Mouse (Mus musculus) mouse trophoblast stem cell (cell line): Measurements from ENCODE around the gene Tmem38a.

ENCODE experiments used
- in situ Hi-C, 2 experiments: fragments of 300-500 bp; cut with MseI, MboI; formaldehyde crosslinking; loops; 2 replicates in 1 of 2; 3 replicates in 1 of 2; pipeline ENCODE4 v1.15.1; 2025

Gene Tmem38a

GRCm38 (mm10) chr8:72571611-72572473 is at the start of gene Tmem38a:
Gene Tmem38a, plus strand, starts transcription at chr8:72572055.
- in situ Hi-C loops, result no loop called here

GRCm38 (mm10) chr8:72532103-72532502 is 39.8 kb upstream of the Tmem38a start:
- in situ Hi-C loops, result no loop called here

GRCm38 (mm10) chr8:72534888-72535287 is 37.0 kb upstream of the Tmem38a start:
- in situ Hi-C loops, result no loop called here

- in situ Hi-C loops, result no loop called here
These were observed 32.6 kb upstream of the Tmem38a start for GRCm38 (mm10) chr8:72539234-72539633.

GRCm38 (mm10) chr8:72547122-72547801 is 24.6 kb upstream of the Tmem38a start:
- in situ Hi-C loops, result no loop called here

DNA sequence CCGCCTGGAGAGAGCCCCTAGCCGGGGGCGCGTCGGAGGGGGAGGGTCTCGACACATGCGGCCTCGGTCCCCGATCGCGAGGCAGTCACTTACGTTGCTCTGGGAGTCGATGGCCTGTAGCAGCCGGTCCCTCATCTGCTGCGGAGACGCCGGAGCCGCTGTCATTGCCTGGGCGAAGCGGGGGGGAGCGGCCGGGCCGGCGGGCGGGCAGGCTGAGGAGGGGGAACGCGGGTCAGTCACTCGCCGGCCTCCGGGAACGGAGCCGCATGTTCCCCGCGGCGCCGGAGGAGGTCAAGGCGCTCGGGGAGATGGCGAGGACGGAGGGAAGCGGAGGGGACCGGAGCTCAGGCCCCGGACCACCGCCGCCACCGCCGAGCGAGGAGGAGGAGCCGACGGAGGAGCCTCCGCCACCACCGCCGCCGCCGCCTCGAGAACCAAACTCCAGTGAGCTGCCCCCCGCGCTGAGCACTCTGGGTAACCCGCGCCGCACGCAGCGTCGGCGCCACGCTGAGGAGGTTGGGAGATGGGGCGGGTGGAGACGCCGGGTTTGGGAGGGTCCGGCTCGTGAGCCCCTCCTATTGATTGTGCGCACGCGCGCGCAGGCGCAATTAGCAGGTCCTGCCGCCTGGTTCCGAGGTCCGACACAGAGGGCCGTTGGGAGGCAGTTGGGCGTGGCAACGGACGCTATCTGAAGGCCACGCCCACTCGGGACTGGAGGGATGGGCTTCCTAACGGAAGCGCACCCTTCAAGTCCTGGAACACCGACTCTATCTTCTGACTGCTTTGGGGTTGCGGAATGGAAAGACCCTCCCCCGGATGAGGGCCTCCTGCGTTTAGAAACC is 23.8 kb upstream of the Tmem38a start, which contains the start of gene Med26:
Med26 (minus strand) TSS at position 469 of the 842 bp plus-strand sequence.
- in situ Hi-C loops, result no loop called here

GRCm38 (mm10) chr8:72548644-72549313 is 23.1 kb upstream of the Tmem38a start:
- in situ Hi-C loops, result no loop called here

DNA sequence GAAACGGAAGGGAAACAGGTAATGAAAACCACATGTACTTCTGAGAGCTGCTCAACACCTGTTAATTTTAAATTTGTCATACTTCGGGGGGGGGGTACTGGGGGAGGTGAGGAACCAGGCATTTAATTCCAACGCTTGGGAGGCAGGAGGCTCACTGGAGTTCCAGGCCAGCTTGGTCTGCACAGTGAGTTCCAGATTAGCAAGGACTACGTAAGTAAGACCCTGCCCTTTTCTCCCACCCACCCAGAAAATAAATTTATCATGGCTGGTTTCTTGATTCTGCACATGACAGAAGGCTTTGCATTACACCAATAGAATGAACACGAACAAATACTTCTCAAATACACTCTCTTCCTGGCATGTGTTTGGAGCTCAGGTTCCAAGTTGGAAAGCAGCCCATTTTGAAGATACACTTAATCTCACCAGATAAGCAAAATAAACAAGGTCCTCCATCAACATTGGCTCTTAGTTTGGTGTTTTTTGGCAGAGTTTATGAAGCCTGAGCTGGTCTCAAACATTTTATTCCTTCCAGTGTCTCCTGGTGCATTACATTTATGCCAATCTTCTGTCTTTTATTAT is 22.5 kb upstream of the Tmem38a start:
- in situ Hi-C loops, result no loop called here

DNA sequence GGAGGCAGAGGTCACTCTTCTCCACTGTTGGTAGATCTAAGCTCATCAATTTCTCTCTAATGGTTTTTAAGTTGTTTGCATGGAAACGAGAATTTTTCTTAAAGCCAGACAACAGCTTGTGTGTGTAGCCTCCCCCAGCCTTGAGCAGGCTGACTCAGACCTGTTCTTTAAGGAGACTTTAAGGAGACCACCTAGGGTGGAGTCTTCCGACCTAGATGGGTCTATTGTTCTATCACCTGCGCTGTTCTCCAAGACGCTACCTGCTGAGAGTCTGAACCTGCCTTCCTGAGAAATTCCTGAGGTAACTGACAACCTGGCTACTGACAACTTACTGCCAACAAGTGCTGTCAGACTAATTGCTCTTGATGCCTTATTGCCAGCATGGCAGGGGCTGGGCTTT is 16.1 kb upstream of the Tmem38a start:
- in situ Hi-C loops, result no loop called here

DNA sequence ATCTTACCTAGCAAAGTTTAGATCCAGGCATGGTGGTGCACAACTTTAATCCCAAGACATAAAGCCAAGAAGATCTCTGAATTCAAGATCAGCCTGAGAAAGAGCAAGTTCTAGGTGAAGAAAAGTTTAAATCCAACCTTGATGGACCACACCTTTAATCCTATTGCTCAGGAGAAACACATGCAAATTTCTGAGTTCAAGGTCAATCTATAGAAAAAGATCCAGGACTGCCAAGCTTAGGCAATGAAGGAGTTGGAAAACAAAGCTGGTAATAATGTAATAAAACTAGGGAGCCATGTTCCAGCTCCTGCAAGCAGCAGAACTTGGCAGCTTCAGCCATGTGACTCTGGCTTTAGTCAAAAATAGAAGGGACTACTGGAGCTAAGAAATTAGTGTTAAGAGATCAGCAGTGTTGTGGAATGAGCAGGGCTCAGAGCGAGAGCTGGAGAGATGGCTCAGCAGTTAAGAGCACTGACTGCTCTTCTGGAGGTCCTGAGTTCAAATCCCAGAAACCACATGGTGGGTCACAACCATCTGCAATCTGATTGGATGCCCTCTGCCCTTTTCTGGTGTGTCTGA is 10.7 kb upstream of the Tmem38a start:
- in situ Hi-C loops, result no loop called here

DNA sequence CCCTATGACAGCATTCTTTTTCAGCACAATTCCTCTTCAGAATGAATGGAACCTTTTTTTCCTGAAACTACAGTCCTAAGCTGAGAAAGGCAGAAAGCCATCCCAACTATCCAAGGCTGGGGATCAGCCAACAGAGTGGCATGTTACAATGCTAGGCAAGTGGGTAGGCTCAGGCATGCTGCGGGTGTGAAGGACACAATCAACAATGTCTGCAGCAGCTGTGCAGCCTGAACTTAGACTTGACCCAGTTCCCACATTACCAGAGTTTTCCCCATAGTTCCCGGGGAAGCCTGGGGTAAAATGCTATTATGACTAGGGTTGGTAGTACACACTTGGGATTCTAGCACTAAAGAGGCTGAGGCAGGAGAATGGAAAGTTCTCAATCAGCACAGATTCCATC is 5.9 kb upstream of the Tmem38a start:
- in situ Hi-C loops, result no loop called here

DNA sequence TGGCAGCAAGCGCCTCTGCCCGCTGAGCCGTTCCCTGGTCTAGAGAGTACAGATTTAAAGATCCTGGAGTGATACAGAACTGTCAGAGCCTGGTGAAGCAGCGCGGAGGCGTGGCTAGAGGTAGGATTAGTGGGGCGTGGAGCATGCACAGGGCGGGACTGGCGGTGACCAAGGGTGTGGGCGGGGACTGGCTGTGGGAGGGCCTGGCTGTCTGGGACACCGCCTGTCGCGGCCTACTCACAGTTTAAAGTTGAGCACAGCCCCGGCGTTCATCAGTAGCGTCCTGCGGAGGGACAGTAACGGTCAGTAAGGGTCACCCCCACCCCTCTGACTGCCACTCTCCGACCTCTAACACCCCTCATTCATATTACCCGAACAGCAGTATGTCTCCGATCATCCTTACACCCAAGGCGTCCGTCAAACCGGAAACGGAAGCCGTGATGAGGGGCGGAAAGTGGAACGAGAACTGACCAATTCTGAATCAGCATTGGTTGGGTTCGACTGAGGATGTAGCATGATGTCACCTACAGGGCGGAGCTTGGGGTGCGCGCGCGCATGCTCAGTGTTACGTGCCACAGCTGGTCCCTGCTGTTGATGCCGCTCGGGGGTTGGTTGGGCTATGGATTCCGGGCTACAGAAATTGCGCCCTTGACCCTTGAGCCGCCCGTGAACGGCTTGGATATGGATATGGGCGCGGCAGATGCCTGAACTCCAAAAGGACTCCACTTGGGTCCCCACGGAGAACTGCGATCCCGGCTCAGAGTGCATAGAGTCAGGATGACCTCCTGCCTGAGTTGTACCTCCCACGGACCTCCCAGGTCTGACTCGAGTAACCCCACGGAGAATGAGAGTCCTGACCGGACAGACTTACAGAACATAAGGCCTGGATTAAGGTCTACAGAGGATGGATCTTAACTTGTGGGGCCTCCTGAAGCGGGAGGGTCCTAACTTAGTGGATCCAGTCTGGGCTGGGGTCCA is 933 bp upstream of the Tmem38a start, which contains the start of gene Smim7:
Smim7 (minus strand) TSS at position 456 of the 978 bp plus-strand sequence.
- in situ Hi-C loops, result no loop called here

GRCm38 (mm10) chr8:72572507-72572906 is 652 bp downstream of the Tmem38a start:
- in situ Hi-C loops, result no loop called here

DNA sequence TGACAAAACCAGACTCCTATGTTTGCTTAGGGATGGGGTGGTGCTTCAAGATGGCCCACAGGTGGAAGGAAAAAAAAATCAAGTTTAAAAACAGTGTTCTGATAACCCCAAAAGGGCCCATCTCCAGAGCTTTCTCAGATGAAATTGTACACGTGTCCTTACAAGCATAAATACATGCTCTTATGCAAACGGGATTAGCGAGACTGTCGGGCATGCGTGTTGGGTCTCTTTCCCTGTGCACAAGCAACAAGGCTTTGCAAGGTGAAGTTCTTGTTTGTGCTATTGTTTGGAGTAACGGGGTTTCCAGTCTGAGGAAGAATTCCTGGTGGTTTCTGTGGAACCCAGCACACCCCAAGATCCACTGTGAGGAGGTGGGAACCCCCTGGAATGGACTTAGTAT is 1.6 kb downstream of the Tmem38a start:
- in situ Hi-C loops, result no loop called here

GRCm38 (mm10) chr8:72575915-72576314 is 4.1 kb downstream of the Tmem38a start:
- in situ Hi-C loops, result no loop called here

GRCm38 (mm10) chr8:72577266-72577665 is 5.4 kb downstream of the Tmem38a start:
- in situ Hi-C loops, result no loop called here

GRCm38 (mm10) chr8:72577941-72578340 is 6.1 kb downstream of the Tmem38a start:
- in situ Hi-C loops, result no loop called here

DNA sequence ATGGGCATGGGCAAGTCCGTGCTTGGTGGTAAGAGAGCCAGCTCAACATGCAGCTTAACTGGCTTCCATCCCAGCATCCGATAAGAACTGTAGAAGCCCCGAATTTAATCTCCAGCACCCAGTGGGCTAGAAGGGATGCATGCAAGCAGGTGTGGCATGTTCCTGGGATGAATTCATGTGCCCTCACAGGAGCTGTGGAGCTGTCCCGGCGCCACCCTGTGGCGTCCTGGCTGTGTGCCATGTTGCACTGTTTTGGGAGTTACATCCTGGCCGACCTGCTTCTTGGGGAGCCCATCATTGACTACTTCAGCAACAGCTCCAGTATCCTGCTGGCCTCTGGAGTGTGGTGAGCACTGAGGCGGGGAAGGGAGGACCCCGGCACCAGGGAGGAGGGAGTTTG is 7.5 kb downstream of the Tmem38a start:
- in situ Hi-C loops, result no loop called here

DNA sequence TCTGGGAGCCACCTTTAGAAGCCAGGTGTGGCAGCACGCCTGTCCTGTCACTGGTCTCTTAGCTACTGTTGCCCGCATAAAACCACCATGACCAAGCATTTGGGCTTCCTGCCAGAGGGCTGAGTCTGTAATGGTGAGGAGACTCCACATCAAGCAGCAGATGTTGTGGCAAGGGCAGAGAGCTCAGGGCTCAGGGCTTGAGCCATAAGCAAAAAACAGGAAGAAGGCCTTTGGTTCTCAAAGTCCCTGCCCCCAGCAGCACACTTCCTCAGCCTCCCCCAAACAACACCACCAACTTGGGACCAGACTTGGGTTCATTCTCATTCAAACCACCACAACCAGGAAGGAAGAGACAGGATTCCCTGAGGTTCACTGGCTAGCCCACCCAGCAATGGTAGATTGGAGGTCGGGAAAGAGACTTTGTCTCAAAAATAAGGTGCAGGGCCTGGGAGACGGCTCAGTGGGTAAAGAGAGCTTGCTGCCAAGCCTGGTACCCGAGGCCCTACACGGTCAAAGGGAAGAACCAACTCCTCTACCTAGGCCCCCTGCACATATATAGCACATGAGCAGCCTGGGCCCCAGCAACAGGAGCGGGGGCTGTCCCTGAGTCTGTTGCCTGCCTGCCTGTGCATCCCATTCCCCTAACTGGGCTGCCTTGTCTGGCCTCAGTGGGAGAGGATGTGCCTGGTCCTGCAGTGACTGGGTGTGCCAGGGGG is 11.4 kb downstream of the Tmem38a start:
- in situ Hi-C loops, result no loop called here
